Mouse (Mus musculus) midbrain, embryonic 13.5 days (tissue): Measurements from ENCODE around the gene Rexo1. TPM values are rescaled to one million over a fixed set of nuclear protein-coding genes. Genes with fewer than 3 reads are reported as not detected.

Experiments used
- ATAC-seq: fragments of 200-750 bp; cut with Nextera tagmentation; 2 replicates; pipeline ENCODE4 v1.8.0; 2017; ENCODE audit warnings: mild to moderate bottlenecking, moderate TSS enrichment, moderate library complexity
- H3K27ac ChIP-seq: fragments of 300-500 bp; sonication (generic); 2 replicates; pipeline ENCODE4 v1.5.1; 2015; ENCODE audit warnings: inconsistent platforms, mild to moderate bottlenecking, moderate library complexity
- H3K27me3 ChIP-seq: fragments of 300-500 bp; sonication (generic); 2 replicates; pipeline ENCODE4 v1.6.1; 2015; ENCODE audit warnings: mild to moderate bottlenecking, inconsistent platforms
- H3K36me3 ChIP-seq: fragments of 300-500 bp; sonication (generic); 2 replicates; pipeline ENCODE4 v1.6.1; 2015; ENCODE audit warnings: mild to moderate bottlenecking, inconsistent platforms
- H3K4me1 ChIP-seq: fragments of 300-500 bp; sonication (generic); replicated peaks from 2 replicates; pipeline ENCODE4 v1.6.1; 2015; ENCODE audit warnings: inconsistent platforms
- H3K4me2 ChIP-seq: fragments of 300-500 bp; sonication (generic); replicated peaks from 2 replicates; pipeline ENCODE4 v1.6.1; 2015; ENCODE audit warnings: moderate library complexity, mild to moderate bottlenecking, inconsistent platforms
- H3K4me3 ChIP-seq: fragments of 300-500 bp; sonication (generic); replicated peaks from 2 replicates; pipeline ENCODE4 v1.5.1; 2015; ENCODE audit warnings: mild to moderate bottlenecking, inconsistent platforms
- H3K9ac ChIP-seq: fragments of 300-500 bp; sonication (generic); replicated peaks from 2 replicates; pipeline ENCODE4 v1.6.1; 2015; ENCODE audit warnings: mild to moderate bottlenecking, inconsistent platforms
- H3K9me3 ChIP-seq: fragments of 300-500 bp; sonication (generic); 2 replicates; pipeline ENCODE4 v1.6.1; 2016; ENCODE audit warnings: mild to moderate bottlenecking, inconsistent platforms
- WGBS: fragments of 180-500 bp; shearing (Covaris S2); methylation state at CpG from one replicate; pipeline ENCODE4 v1.1.7; 2015; 5-methylcytosine and 5-hydroxymethylcytosine counted together
- polyA plus RNA-seq: library from polyadenylated mRNA; unstranded; fragments of >200 nt; fragmentation: Nextera tagmentation; extraction: Ambion mirVana; gene quantifications from 2 replicates; pipeline ENCODE4 v1.2.1, GENCODE M21; 2015

Rexo1 gene
- polyA plus RNA-seq, 1 experiment from 2014 or later: 32.6 TPM

DNA sequence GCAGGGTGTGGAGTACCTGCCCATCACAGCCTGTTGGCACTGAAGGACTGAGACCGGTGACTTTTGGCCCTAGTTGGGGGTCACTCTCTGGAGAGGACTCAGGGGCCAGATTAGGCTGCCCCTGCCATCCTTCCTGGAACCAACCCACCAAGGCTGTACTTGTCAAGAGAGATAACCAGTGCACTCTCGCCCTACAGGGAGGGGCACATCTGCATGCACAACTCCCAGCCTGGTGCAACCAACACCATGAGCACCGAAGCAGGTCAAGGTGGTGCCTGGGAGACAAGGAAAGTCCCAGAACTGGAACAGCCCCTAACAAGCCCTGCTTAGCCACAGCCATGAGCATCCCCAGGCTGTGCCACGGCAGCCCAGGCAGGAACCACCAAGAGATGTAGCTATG is 14.4 kb downstream of the Rexo1 start:
- H3K27me3 ChIP-seq: no peaks in the 10 kb centered on the region
- peaks cover 90% of the 10 kb centered on the region for H3K36me3 ChIP-seq
- 94% methylated on average over 4 of the region's 4 CpGs for WGBS
- no peak for ATAC-seq
- H3K4me3 ChIP-seq: no peak overlapping the region
- H3K27ac ChIP-seq: no peak overlapping the region
- H3K4me1 ChIP-seq: peaks cover 5% of the 10 kb centered on the region; the same call in 1 of the 2 replicates
- no peak overlapping the region for H3K4me2 ChIP-seq
- H3K9ac ChIP-seq: no peak overlapping the region
- no peaks in the 10 kb centered on the region for H3K9me3 ChIP-seq

DNA sequence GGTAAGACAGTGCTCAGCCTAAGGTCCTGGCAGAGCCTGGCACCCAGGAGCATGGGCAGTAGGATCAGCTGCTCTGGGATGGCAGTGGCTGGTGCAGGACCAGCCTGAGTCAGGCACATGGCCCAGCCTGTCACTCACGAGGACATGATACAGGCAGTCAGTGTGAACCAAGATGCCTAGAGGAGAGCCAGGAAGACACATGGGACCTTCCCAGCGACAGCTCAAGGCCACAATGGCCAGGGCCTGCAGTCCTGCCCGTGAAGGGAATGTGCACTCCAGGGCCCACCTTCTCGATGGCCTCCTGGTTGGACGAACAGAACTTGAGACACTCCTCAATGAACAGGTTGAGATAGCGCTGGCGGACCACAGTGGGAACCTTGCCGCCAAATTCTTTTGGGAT is 15.8 kb downstream of the Rexo1 start:
- peaks cover 98% of the 10 kb centered on the region for H3K36me3 ChIP-seq
- H3K4me2 ChIP-seq: no peak overlapping the region
- WGBS: 91% methylated on average over 8 of the region's 8 CpGs
- no peaks in the 10 kb centered on the region for H3K27me3 ChIP-seq
- H3K27ac ChIP-seq: no peak overlapping the region
- ATAC-seq: no peak
- no peak overlapping the region for H3K9ac ChIP-seq
- no peak overlapping the region for H3K4me3 ChIP-seq
- H3K4me1 ChIP-seq: peaks cover 5% of the 10 kb centered on the region; the same call in 1 of the 2 replicates
- no peaks in the 10 kb centered on the region for H3K9me3 ChIP-seq

DNA sequence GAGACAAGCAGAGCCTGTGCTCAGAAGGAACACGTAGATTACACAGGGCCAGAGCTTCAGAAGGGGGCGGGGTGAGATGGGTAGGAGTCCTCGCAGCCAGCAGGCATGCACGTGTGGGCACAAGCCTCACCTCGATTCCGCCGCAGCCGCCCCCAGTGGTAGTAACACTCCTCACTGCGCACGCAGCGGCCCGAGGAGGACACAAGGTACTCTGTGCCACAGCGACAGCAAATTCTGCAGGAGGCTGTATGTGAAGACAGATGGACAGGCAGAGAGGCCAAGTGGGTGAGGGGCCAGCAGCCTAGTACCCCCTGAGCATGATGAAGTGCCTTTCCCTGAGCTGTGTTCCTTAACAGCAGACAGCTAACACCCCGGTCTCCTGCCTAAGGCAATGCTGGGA is 17.5 kb downstream of the Rexo1 start:
- Histone ChIP-seq H3K4me2 (no peak overlapping the region), H3K9me3 (no peaks in the 10 kb centered on the region), H3K4me3 (no peak overlapping the region), H3K27me3 (peaks cover 3% of the 10 kb centered on the region), H3K9ac (no peak overlapping the region), H3K4me1 (peaks cover 8% of the 10 kb centered on the region; the same call in 1 of the 2 replicates), H3K36me3 (peaks cover 80% of the 10 kb centered on the region), H3K27ac (no peak overlapping the region)
- 94% methylated on average over 14 of the region's 14 CpGs for WGBS
- ATAC-seq: no peak

DNA sequence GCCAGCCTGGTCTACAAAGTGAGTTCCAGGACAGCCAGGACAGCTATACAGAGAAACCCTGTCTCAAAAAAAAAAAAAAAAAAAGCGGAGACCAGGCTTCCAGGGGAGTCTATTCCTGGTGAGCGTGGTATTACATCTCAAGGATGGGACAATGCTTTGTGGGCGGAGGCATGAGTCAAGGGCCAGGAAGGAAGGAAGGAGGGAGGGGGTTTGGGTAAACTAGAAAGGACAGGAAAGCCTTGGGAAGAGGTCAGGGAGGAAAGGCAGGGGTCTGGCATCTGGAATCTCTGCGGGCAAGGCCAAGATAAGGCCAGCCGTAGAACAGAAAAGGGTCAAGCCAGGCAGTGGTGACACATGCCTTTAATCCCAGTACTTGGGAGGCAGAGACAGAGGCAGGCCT is 21.9 kb downstream of the Rexo1 start:
- H3K4me3 ChIP-seq: no peak overlapping the region

DNA sequence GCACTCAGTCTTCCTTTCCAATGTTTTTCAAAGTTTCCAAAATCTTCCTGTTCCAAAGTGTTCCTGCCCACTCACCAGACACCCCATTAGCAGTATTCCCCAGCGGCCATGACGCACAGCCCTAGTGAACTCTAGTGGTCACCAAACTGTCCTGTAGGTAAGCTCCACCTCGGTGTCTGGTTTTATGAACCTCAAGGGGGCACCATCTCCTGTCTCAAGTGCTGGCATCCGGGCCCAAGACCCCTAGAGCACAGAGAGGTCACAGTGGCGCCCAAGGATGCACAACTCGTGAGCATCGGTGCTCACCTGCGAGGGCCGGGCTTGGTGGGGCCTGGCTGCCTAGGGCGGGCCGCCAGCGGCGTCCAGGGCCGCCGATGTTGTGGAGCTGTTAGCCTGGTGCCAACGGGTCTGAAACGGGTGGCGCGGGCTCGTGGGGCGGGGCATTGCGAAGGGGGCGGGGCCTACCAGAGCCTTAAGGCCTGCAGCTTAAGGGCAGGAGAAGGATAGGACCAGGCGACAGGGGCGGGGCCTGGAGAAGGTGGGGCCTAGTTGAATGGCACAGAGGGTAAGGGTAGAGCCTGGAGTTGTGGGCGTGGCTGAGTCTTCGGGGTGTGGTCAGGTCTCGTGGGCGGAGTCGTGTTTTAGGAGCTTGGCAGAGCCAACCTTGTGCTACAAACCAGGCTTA is 22.5 kb downstream of the Rexo1 start, which contains the start of gene Atp8b3:
TSS of gene Atp8b3 (minus strand) at position 415 of the 685 bp plus-strand sequence.
- Histone ChIP-seq H3K27me3 (peaks cover 48% of the 10 kb centered on the region), H3K36me3 (peaks cover 30% of the 10 kb centered on the region), H3K9ac (no peak within 1 kb of the TSS), H3K27ac (no peak within 1 kb of the TSS), H3K4me3 (peak within 1 kb of the TSS; percentile 14; the same call in 1 of the 2 replicates), H3K4me1 (peaks cover 7% of the 10 kb centered on the region; the same call in 1 of the 2 replicates), H3K9me3 (no peaks in the 10 kb centered on the region), H3K4me2 (peak within 1 kb of the TSS; percentile 30)
- 2% methylated on average over 30 of the region's 30 CpGs for WGBS
- peak; percentile 53; the same call in 1 of the 2 replicates for ATAC-seq

More for the DNA sequence above, 21.9 kb downstream of the Rexo1 start:
- no peak for ATAC-seq
- Histone ChIP-seq H3K27ac (no peak overlapping the region), H3K9me3 (no peaks in the 10 kb centered on the region), H3K36me3 (peaks cover 37% of the 10 kb centered on the region), H3K9ac (no peak overlapping the region), H3K4me1 (peaks cover 7% of the 10 kb centered on the region; the same call in 1 of the 2 replicates), H3K4me2 (no peak overlapping the region), H3K27me3 (peaks cover 43% of the 10 kb centered on the region)
- 58% methylated on average over 5 of the region's 5 CpGs for WGBS

DNA sequence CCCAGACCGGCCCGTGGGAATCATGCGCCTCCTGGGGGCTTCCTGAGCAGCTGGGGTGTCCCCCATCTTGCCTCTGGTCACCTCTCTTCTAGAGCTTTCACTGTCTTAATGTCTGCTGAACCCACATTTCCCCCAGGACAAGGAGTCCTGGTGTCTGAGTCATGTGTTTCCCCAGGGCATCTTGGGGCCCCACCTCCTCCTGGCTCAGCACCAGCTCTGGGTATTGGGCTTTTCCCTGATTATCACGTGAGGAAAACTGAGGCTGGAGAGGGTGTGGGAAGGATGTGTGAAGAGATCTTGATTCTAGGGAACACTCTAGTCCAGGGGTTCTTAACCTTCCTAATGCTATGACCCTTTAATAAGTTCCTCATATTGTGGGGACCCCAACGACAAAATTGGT is 23.2 kb downstream of the Rexo1 start:
- H3K27ac ChIP-seq: no peak overlapping the region
- H3K9me3 ChIP-seq: no peaks in the 10 kb centered on the region
- 72% methylated on average over 5 of the region's 5 CpGs for WGBS
- peaks cover 54% of the 10 kb centered on the region for H3K27me3 ChIP-seq
- H3K4me1 ChIP-seq: peaks cover 7% of the 10 kb centered on the region; the same call in 1 of the 2 replicates
- H3K36me3 ChIP-seq: peaks cover 24% of the 10 kb centered on the region
- H3K4me2 ChIP-seq: no peak overlapping the region
- no peak overlapping the region for H3K4me3 ChIP-seq
- no peak overlapping the region for H3K9ac ChIP-seq
- ATAC-seq: no peak

DNA sequence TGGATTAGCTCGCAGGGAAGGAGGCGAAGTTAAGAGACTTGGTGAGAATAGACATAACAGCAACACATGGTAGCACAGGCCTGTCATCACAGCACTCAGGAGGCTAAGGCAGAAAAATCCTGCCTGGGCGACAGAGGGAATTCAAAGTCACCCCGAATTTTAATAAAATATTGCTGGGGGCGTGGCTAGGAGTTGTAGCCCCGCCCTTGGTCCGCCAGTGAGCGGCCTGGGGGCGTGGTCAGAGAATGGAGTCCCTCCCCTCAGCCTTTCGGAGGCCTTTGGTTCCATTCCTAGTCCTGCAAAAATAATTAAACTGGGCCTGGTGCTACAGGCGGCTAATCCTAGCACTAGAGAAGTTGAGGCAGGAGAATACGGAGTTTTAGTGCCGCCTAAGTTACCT is 25.6 kb downstream of the Rexo1 start:
- H3K36me3 ChIP-seq: no peaks in the 10 kb centered on the region; the same call in 1 of the 2 replicates
- no peak overlapping the region for H3K27ac ChIP-seq
- H3K27me3 ChIP-seq: peaks cover 54% of the 10 kb centered on the region
- no peak overlapping the region for H3K4me3 ChIP-seq
- no peak for ATAC-seq
- H3K4me2 ChIP-seq: no peak overlapping the region
- H3K9me3 ChIP-seq: no peaks in the 10 kb centered on the region
- H3K4me1 ChIP-seq: peaks cover 7% of the 10 kb centered on the region; the same call in 1 of the 2 replicates
- H3K9ac ChIP-seq: no peak overlapping the region
- 13% methylated on average over 13 of the region's 13 CpGs for WGBS

DNA sequence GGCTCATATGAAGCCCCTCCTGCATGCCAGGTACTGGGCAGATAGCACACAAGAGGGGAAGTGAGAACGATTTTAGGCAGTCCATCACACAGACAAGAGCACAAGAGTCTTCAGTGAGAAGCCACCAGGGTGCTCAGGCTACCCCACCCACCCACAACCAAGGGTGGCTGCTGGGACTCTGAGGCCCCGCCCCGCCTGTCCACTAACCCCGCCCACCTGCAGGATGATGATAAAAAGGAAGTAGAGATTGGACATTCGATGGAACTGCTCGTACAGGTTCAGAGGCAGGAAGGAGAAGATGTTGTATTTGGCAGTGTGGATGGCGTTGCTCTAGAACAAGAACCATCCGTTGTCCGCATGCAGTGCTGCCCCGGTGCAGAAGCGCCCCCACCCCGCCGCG is 26.3 kb downstream of the Rexo1 start:
- WGBS: 21% methylated on average over 14 of the region's 14 CpGs
- H3K4me2 ChIP-seq: peak overlapping the region; percentile 11; the same call in 1 of the 2 replicates

DNA sequence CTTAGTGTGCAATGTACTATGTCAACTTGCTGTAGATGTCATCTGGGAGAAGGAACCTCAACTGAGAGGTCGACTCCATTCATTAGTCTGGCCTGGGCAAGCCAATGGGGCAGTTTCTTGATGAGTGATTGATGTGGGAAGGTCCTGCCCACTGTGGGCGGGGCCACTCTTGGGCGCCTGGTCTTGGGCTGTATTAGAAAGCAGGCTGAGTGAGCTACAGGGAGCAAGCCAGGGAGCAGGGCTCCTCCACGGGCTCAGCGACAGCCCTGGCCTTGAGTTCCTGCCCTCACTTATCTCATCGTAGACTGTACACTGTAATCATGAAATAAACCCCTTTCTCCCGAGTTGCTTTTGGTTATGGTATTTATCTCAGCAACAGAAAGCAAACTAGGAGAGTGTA is 27.7 kb downstream of the Rexo1 start:
- H3K4me2 ChIP-seq: no peak overlapping the region
- H3K36me3 ChIP-seq: no peaks in the 10 kb centered on the region
- peaks cover 49% of the 10 kb centered on the region for H3K27me3 ChIP-seq
- WGBS: 17% methylated on average over 7 of the region's 7 CpGs
- H3K4me1 ChIP-seq: 0 out of 2 replicates have a peak, but pooled peaks cover 3% of the 10 kb centered on the region
- no peak overlapping the region for H3K4me3 ChIP-seq
- H3K27ac ChIP-seq: no peak overlapping the region
- H3K9ac ChIP-seq: no peak overlapping the region
- 0 out of 2 replicates have a peak, but pooled peaks have one; percentile 31 for ATAC-seq
- H3K9me3 ChIP-seq: no peaks in the 10 kb centered on the region

More for the DNA sequence above, 26.3 kb downstream of the Rexo1 start:
- Histone ChIP-seq H3K9ac (no peak overlapping the region), H3K4me3 (no peak overlapping the region), H3K36me3 (no peaks in the 10 kb centered on the region), H3K27me3 (peaks cover 54% of the 10 kb centered on the region), H3K4me1 (peaks cover 7% of the 10 kb centered on the region; the same call in 1 of the 2 replicates), H3K9me3 (no peaks in the 10 kb centered on the region), H3K27ac (no peak overlapping the region)
- no peak for ATAC-seq

DNA sequence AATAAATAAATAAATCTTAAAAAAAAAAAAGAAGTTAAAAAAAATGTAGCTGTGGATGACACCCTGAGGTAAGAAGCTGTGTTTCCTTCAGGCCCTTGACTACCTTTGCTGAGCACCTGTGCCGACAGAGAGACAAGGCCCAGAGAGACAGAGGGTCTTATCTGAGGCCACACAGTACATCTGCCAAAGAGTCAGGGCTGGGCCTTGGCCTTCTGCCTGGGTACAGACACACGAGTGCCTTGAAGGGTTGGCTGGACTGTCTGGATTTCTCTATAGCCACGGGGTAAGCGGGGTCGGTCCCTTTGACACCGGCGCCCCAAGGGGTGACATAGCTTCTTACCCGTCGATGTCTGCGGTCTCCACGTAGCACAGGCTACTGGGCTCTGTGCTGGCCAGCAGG is 28.6 kb downstream of the Rexo1 start:
- 84% methylated on average over 11 of the region's 11 CpGs for WGBS
- Histone ChIP-seq H3K36me3 (no peaks in the 10 kb centered on the region), H3K4me2 (no peak overlapping the region), H3K4me1 (0 out of 2 replicates have a peak, but pooled peaks cover 3% of the 10 kb centered on the region), H3K27ac (no peak overlapping the region), H3K9me3 (no peaks in the 10 kb centered on the region), H3K4me3 (no peak overlapping the region), H3K27me3 (peaks cover 40% of the 10 kb centered on the region), H3K9ac (no peak overlapping the region)
- no peak for ATAC-seq

DNA sequence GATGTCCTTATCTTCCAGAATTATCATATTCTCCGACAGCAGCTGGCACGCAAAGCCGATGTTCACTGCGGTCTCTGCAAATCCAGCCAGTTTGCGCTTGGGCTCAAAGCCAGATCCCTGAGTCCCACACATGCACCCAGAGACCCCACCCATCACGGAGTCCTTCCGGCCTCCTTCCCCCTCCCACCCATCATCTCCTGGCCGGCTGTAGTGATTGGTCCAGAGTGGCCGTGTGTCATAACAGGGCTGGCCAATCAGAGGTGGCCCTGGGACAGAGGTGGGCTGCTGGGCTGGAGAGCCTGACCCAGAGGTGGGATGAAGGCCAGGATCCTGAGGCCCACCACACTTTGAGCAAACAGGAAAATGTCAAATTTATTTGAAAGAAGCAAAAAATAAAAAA is 35.2 kb downstream of the Rexo1 start:
- H3K4me1 ChIP-seq: peaks cover 8% of the 10 kb centered on the region; the same call in 1 of the 2 replicates
- H3K9me3 ChIP-seq: no peaks in the 10 kb centered on the region
- H3K36me3 ChIP-seq: no peaks in the 10 kb centered on the region
- H3K9ac ChIP-seq: peak overlapping the region; percentile 44; the same call in 1 of the 2 replicates
- H3K27me3 ChIP-seq: no peaks in the 10 kb centered on the region
- 19% methylated on average over 9 of the region's 9 CpGs for WGBS
- no peak overlapping the region for H3K27ac ChIP-seq
- peak overlapping the region; percentile 48 for H3K4me2 ChIP-seq
- peak overlapping the region; percentile 28 for H3K4me3 ChIP-seq
- ATAC-seq: peak; percentile 92

DNA sequence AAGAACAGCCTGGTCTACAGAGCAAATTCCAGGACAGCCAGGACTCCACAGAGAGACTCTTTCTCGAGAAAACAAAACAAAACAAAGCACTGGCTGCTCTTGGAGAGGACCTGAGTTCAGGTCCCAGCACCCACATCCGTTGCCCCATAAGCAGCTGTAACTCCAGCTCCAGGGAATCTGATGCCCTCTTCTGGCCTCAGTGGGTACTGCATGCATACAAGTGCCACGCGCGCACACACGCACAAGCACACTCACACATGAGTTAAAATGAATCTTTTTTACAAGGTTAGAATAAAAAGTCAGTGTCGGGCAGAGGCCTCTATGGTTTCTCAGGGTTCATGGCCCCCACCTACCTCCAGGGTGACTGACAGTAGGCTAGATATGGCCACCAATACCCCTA is 38.1 kb downstream of the Rexo1 start:
- Histone ChIP-seq H3K27me3 (no peaks in the 10 kb centered on the region), H3K4me2 (no peak overlapping the region), H3K4me1 (peaks cover 8% of the 10 kb centered on the region; the same call in 1 of the 2 replicates), H3K9ac (no peak overlapping the region), H3K4me3 (no peak overlapping the region), H3K9me3 (no peaks in the 10 kb centered on the region), H3K36me3 (no peaks in the 10 kb centered on the region), H3K27ac (no peak overlapping the region)
- 96% methylated on average over 7 of the region's 7 CpGs for WGBS
- ATAC-seq: no peak
